18 mouse cellular contexts compared by ENCODE assay signal in genomic region chr4:55052686-55053085, GRCm38 (mm10).
A peak's percentile ranks its signal among the peaks of the same experiment; 100 is the strongest.
DNase-seq lines count a peak whose midpoint lies in the region; ATAC-seq and TF ChIP-seq lines count a peak whose summit lies in the region.
"Had no signal": no experiment of that assay in that cellular context is flagged by ENCODE, and none has a peak within 500 bp of the region (broad histone marks: within the 10 kb centered on the region; RNA-seq: fewer than 3 reads in every experiment).

No protein-coding gene starts in this region.

- no peaks in the 10 kb centered on the region for H3K9me3 ChIP-seq in forebrain, postnatal 0 days (ENCODE audit: low read length)
- H3K9me3 ChIP-seq in forebrain, embryonic 14.5 days (replicated peaks; ENCODE audit: control insufficient read depth, low read length), result no peaks in the 10 kb centered on the region
- H3K9me3 ChIP-seq: neural tube, embryonic 15.5 days had no signal

- TF ChIP-seq CTCF in forebrain, postnatal 0 days (IDR thresholded peaks at IDR 0.05; ENCODE audit: low read depth), result no peak
- TF ChIP-seq CTCF in layer of hippocampus, adult 2 months (conservative IDR thresholded peaks at IDR 0.05), result no peak
- TF ChIP-seq CTCF in brain, embryonic 14.5 days (IDR thresholded peaks at IDR 0.05; ENCODE audit: borderline replicate concordance, extremely low read depth, insufficient read depth, insufficient read length), result no peak

- H3K27ac ChIP-seq in forebrain, postnatal 0 days (ENCODE audit: low read depth, low read length), result 0 out of 2 replicates have a peak overlapping the region, but pooled peaks have one; percentile 10
- H3K27ac ChIP-seq in forebrain, embryonic 14.5 days (ENCODE audit: low read depth, low read length), result no peak overlapping the region
- H3K27ac ChIP-seq in layer of hippocampus, adult 2 months, result no peak overlapping the region
- H3K27ac ChIP-seq: kidney, postnatal 0 days; liver, embryonic 14.5 days; neural tube, embryonic 15.5 days had no signal

- peaks cover 38% of the 10 kb centered on the region for H3K36me3 ChIP-seq in forebrain, postnatal 0 days (ENCODE audit: insufficient read depth)
- peaks cover 83% of the 10 kb centered on the region for H3K36me3 ChIP-seq in forebrain, embryonic 14.5 days (ENCODE audit: control insufficient read depth, insufficient read depth, low read length)

- H3K4me2 ChIP-seq in forebrain, postnatal 0 days (ENCODE audit: low read depth), result no peak overlapping the region
- H3K4me2 ChIP-seq in forebrain, embryonic 14.5 days (ENCODE audit: low read length), result no peak overlapping the region
- H3K4me2 ChIP-seq: lung, embryonic 14.5 days; neural tube, embryonic 15.5 days had no signal

- peak; percentile 30; the same call in 1 of the 2 replicates for ATAC-seq in forebrain, postnatal 0 days
- no peak for ATAC-seq in forebrain, embryonic 14.5 days
- ATAC-seq in megakaryocyte progenitor cell, adult 5-6 weeks (replicated peaks; ENCODE audit: poor library complexity), result no peak

- DNase-seq in forebrain, postnatal 0 days, result peak; percentile 21
- DNase-seq in forebrain, embryonic 14.5 days (ENCODE audit: low spot score), result no peak
- DNase-seq in layer of hippocampus, postnatal 10 days (ENCODE audit: low spot score in 2 of 2), result peak; percentile 54 to 62
- DNase-seq in layer of hippocampus, adult 2 months (ENCODE audit: low spot score in 2 of 2), result no peak
- peak; percentile 26 for DNase-seq in right cerebral cortex, postnatal 4 days
- DNase-seq in right cerebral cortex, postnatal 36 days (ENCODE audit: low spot score in 2 of 2), result no peak
- peak; percentile 38 for DNase-seq in brain, embryonic 14.5 days (ENCODE audit: low read depth)
- DNase-seq: adrenal gland, postnatal 36 days; cerebellum, adult 18-20 months; gastrocnemius, postnatal 36 days; heart, postnatal 36 days; kidney, adult 2 months; lung, embryonic 14.5 days; lung, postnatal 36 days had no signal

- no peak for TF ChIP-seq POLR2A in brain, embryonic 14.5 days (IDR thresholded peaks at IDR 0.05; ENCODE audit: borderline replicate concordance, extremely low read depth, insufficient read depth, insufficient read length, poor library complexity, severe bottlenecking)

- 65% methylated on average over 10 of the region's 10 CpGs for WGBS in forebrain, postnatal 0 days
- WGBS in forebrain, embryonic 14.5 days, result 80% methylated on average over 10 of the region's 10 CpGs

- peaks cover 7% of the 10 kb centered on the region for H3K4me1 ChIP-seq in forebrain, postnatal 0 days (ENCODE audit: insufficient read depth)
- no peaks in the 10 kb centered on the region for H3K4me1 ChIP-seq in forebrain, embryonic 14.5 days (ENCODE audit: control insufficient read depth, insufficient read depth, low read length)

- no peak overlapping the region for H3K9ac ChIP-seq in forebrain, postnatal 0 days
- no peak overlapping the region for H3K9ac ChIP-seq in forebrain, embryonic 14.5 days (ENCODE audit: low read length)
- H3K9ac ChIP-seq: liver, embryonic 14.5 days; lung, embryonic 14.5 days; neural tube, embryonic 15.5 days had no signal

- H3K27me3 ChIP-seq in forebrain, postnatal 0 days (ENCODE audit: insufficient read depth, low read length), result no peaks in the 10 kb centered on the region
- no peaks in the 10 kb centered on the region for H3K27me3 ChIP-seq in forebrain, embryonic 14.5 days (replicated peaks; ENCODE audit: control insufficient read depth, insufficient read depth, low read length)
- H3K27me3 ChIP-seq: neural tube, embryonic 15.5 days had no signal

- H3K4me3 ChIP-seq in forebrain, postnatal 0 days (ENCODE audit: low read depth, low read length), result no peak overlapping the region
- H3K4me3 ChIP-seq in forebrain, embryonic 14.5 days (ENCODE audit: low read depth, low read length), result no peak overlapping the region
- no peak overlapping the region for H3K4me3 ChIP-seq in layer of hippocampus, adult 2 months
- H3K4me3 ChIP-seq: neural tube, embryonic 15.5 days had no signal

Comparison
In these comparisons a context has a peak if more than half of its experiments do, and no peak if none do; other contexts are left out.
1. DNase-seq: peak in forebrain, postnatal 0 days (single experiment), layer of hippocampus, postnatal 10 days (2 of 2), right cerebral cortex, postnatal 4 days (single experiment) and brain, embryonic 14.5 days (single experiment); none in forebrain, embryonic 14.5 days (single experiment), layer of hippocampus, adult 2 months (0 of 2) and right cerebral cortex, postnatal 36 days (0 of 2).